Mouse (Mus musculus): Measurements from ENCODE around the gene Gm13889.

- TF ChIP-seq CTCF (IDR thresholded peaks at IDR 0.05; ENCODE audit: low read depth, low read length) (no peak), POLR2A (IDR thresholded peaks at IDR 0.05; ENCODE audit: insufficient read depth, low read length) (no peak)
Observed at GRCm38 (mm10) chr2:93963802-93964201, 6.8 kb upstream of the Gm13889 start.

Measured in ES-Bruce4 (cell line).